Mouse (Mus musculus) liver, embryonic 14.5 days (tissue): Measurements from ENCODE around the gene Crot.

ENCODE experiments used
- CTCF ChIP-seq: IDR thresholded peaks from 2 replicates; pipeline ENCODE4 v1.5.1; 2016; ENCODE audit warnings: antibody characterized with exemption, low read depth, control low read depth
- EP300 ChIP-seq: IDR thresholded peaks from 2 replicates; pipeline ENCODE4 v1.6.1; 2016; ENCODE audit warnings: antibody characterized with exemption, low read depth

DNA sequence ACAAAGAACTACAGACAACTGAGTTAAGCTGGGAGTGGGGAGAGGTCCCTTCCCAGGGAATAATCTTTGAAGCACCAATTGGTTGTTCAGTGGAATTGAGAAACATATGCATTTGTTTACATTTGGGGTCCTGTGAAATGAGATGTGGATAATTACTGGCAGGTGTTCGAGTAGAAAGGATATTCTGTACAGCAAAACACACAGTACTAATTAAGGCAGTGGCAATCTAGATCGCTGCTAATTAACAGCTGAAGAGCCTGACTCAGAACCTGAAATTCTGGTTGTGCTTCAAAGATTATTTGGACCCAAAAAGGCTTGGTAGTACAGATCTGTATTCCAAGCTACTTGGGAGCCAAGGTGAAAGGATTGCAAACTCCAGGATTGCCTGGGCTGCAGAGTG, 47.7 kb upstream of the Crot start:
- no peak for TF ChIP-seq EP300
- TF ChIP-seq CTCF = no peak
